In genomic region chrX:99119510-99119909, GRCm38 (mm10) we compare ENCODE assay signal across 34 mouse cellular contexts.
"Had no signal": no experiment of that assay in that cellular context is flagged by ENCODE, and none has a peak within 500 bp of the region (broad histone marks: within the 10 kb centered on the region; RNA-seq: fewer than 3 reads in every experiment).

No protein-coding gene starts in this region.

- DNase-seq: heart, postnatal 10 days; heart, postnatal 14 days; heart, postnatal 36 days; heart, postnatal 4 days; kidney, adult 11 months; kidney, adult 18-20 months; kidney, adult 2 months; kidney, adult 8-10 months; kidney, adult 9 months; kidney, postnatal 10 days; kidney, postnatal 14 days; kidney, postnatal 25 days; kidney, postnatal 36 days; kidney, postnatal 4 days; layer of hippocampus, adult 9-11 months; layer of hippocampus, postnatal 36 days had no signal

- H3K4me3 ChIP-seq: heart, embryonic 10.5 days; heart, embryonic 12.5 days; heart, embryonic 13.5 days; heart, embryonic 15.5 days; hindbrain, embryonic 10.5 days; hindbrain, embryonic 12.5 days; hindbrain, embryonic 13.5 days; hindbrain, embryonic 15.5 days; intestine, embryonic 15.5 days; kidney, embryonic 15.5 days; layer of hippocampus, adult 2 months had no signal

- ATAC-seq: hindbrain, embryonic 16.5 days; hindbrain, postnatal 0 days; inflammation-experienced regulatory T-cells, adult 6 months; intestine, embryonic 15.5 days; intestine, embryonic 16.5 days; intestine, postnatal 0 days had no signal

- H3K27ac ChIP-seq: heart, embryonic 10.5 days; heart, embryonic 13.5 days; heart, embryonic 15.5 days; hindbrain, embryonic 10.5 days; hindbrain, embryonic 12.5 days; hindbrain, embryonic 13.5 days; hindbrain, embryonic 14.5 days; hindbrain, embryonic 15.5 days; hindbrain, postnatal 0 days; intestine, embryonic 15.5 days; kidney, embryonic 15.5 days; kidney, postnatal 0 days; layer of hippocampus, adult 2 months had no signal
